Mouse (Mus musculus) cortical plate, adult 2 months (tissue): ENCODE results near the gene Tbl2.

Experiments
- CTCF ChIP-seq: fragments of 200-500 bp; IDR thresholded peaks from 2 replicates; pipeline ENCODE4 v1.5.1; 2011; ENCODE audit warnings: mild to moderate bottlenecking, control low read depth, low read length; ENCODE audit not compliant: insufficient read depth; ENCODE audit errors: extremely low read depth
- POLR2A ChIP-seq: fragments of 200-500 bp; IDR thresholded peaks from 2 replicates; pipeline ENCODE4 v1.6.1; 2011; ENCODE audit warnings: mild to moderate bottlenecking, low read length, control low read depth; ENCODE audit not compliant: insufficient read depth; ENCODE audit errors: extremely low read depth

DNA sequence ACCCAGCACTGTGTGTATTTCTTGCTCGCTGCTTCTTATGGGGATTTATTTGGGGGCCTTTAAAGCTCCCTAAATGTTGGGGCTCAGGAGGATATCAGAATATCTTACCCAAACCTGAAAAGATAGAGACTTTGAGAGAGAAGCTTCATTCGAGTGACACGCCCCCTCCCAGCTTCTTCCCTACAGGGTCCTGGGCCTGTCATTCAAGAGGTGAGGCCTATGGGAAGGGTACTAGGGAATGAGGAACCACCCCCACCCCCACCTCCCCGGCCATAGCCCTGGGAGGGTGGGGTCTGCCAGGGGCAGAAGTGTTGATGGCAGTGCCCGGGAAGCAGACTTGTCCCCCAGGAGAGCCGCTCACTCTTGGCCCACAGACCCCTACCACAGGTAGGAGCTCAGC is 23.3 kb upstream of the Tbl2 start:
- TF ChIP-seq CTCF (no peak), POLR2A (no peak)
